Mouse (Mus musculus) hindbrain, embryonic 11.5 days (tissue): ENCODE measurements around the gene Psmc4. TPM values are rescaled to one million over a fixed set of nuclear protein-coding genes. Genes with fewer than 3 reads are reported as not detected.
A peak's percentile ranks its signal among the peaks of the same experiment; 100 is the strongest.

Experiments
- ATAC-seq: fragments of 200-750 bp; cut with Nextera tagmentation; 2 replicates; pipeline ENCODE4 v1.8.0; 2017; ENCODE audit warnings: mild to moderate bottlenecking, moderate TSS enrichment, moderate library complexity; ENCODE audit not compliant: low FRiP score
- DNase-seq: peaks from one replicate; pipeline ENCODE4 v3.0.0-alpha.2; 2015; ENCODE audit warnings: low spot score
- H3K27ac ChIP-seq: fragments of 300-500 bp; sonication (generic); 2 replicates; pipeline ENCODE4 v1.5.1; 2014; ENCODE audit warnings: mild to moderate bottlenecking, low read depth, low read length
- H3K27me3 ChIP-seq: fragments of 300-500 bp; sonication (generic); 2 replicates; pipeline ENCODE4 v1.6.1; 2014; ENCODE audit warnings: mild to moderate bottlenecking, low read length, moderate library complexity, mixed read lengths; ENCODE audit not compliant: control insufficient read depth, insufficient read depth
- H3K36me3 ChIP-seq: fragments of 300-500 bp; sonication (generic); 2 replicates; pipeline ENCODE4 v1.6.1; 2014; ENCODE audit warnings: mild to moderate bottlenecking, low read length, moderate library complexity, mixed read lengths; ENCODE audit not compliant: control insufficient read depth, insufficient read depth
- H3K4me1 ChIP-seq: fragments of 300-500 bp; sonication (generic); replicated peaks from 2 replicates; pipeline ENCODE4 v1.6.1; 2014; ENCODE audit warnings: low read length, mixed read lengths; ENCODE audit not compliant: control insufficient read depth, insufficient read depth
- H3K4me2 ChIP-seq: fragments of 300-500 bp; sonication (generic); replicated peaks from 2 replicates; pipeline ENCODE4 v1.6.1; 2014; ENCODE audit warnings: mild to moderate bottlenecking, low read depth, low read length
- H3K4me3 ChIP-seq: fragments of 300-500 bp; sonication (generic); 2 replicates; pipeline ENCODE4 v1.5.1; 2014; ENCODE audit warnings: low read depth, low read length
- H3K9ac ChIP-seq: fragments of 300-500 bp; sonication (generic); 2 replicates; pipeline ENCODE4 v1.6.1; 2014; ENCODE audit warnings: low read depth, low read length
- H3K9me3 ChIP-seq: fragments of 300-500 bp; sonication (generic); 2 replicates; pipeline ENCODE4 v1.6.1; 2016; ENCODE audit warnings: low read length; ENCODE audit not compliant: control insufficient read depth
- WGBS: fragments of 180-500 bp; shearing (Covaris S2); extraction: QIAGEN DNeasy Blood & Tissue Kit; methylation state at CpG from one replicate; pipeline ENCODE4 v1.1.7; 2014; 5-methylcytosine and 5-hydroxymethylcytosine counted together
- polyA plus RNA-seq: library from polyadenylated mRNA; unstranded; fragments of >200 nt; fragmentation: Nextera tagmentation; extraction: Ambion mirVana; gene quantifications from 2 replicates; pipeline ENCODE4 v1.2.1, GENCODE M21; 2014

Gene Psmc4
- polyA plus RNA-seq = 415 and 426 TPM in 2 replicates

DNA sequence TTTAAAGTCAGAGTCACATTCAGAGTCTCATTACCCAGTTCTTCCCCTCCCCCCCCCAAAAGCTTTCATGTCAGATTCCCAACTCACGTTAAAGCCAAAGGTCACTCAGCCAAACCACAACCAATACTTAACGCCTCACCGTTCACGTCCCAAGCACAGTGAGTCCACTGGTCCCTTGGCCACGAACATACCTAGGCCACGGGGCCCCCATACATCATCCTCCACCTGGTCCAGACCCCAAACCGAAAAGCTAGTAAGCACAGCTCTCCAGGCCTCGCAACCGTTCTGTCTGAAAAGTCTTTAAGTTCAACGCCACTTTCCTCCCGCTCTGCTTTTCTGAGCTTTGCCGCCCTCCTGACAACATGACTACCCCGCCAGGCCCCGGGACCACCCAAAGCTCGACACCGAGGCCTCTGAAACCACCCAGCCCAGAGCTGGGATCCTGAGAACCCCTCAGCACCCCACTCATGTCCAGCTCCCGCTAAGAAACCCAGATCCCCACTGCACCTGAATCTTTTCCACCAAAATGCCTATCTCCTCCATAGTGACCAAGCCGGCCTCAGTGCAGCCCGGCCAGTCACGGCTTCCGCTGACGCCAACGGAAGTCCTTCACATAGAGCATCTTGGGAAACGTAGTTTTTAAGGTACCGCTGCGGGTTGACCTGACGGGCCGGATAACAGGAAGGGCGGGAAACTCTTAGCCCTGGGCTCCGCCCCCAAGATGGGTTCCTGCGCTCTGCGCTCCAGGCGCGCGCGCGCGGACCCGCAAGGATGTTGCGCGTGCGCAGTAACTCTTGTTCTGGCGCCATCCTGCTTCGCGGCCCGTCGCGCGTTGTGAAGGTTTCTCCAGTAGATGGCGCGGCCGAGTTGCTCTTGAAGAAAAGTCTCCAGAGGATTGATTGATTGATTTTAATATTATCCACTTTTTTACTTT, at the start of gene Psmc4:
Psmc4 (minus strand) TSS at position 626 of the 934 bp plus-strand sequence.
- peak within 1 kb of the TSS; percentile 60 for H3K4me2 ChIP-seq
- H3K4me1 ChIP-seq = peaks cover 3% of the 10 kb centered on the region; the same call in 1 of the 2 replicates
- under 1% methylated on average over 52 of the region's 52 CpGs for WGBS
- peak within 1 kb of the TSS; percentile 73 for H3K4me3 ChIP-seq
- H3K9ac ChIP-seq = peak within 1 kb of the TSS; percentile 61
- DNase-seq = peak; percentile 100
- peaks cover 7% of the 10 kb centered on the region for H3K36me3 ChIP-seq
- H3K27ac ChIP-seq = no peak within 1 kb of the TSS
- H3K9me3 ChIP-seq = no peaks in the 10 kb centered on the region
- ATAC-seq = peak; percentile 98
- H3K27me3 ChIP-seq = no peaks in the 10 kb centered on the region

DNA sequence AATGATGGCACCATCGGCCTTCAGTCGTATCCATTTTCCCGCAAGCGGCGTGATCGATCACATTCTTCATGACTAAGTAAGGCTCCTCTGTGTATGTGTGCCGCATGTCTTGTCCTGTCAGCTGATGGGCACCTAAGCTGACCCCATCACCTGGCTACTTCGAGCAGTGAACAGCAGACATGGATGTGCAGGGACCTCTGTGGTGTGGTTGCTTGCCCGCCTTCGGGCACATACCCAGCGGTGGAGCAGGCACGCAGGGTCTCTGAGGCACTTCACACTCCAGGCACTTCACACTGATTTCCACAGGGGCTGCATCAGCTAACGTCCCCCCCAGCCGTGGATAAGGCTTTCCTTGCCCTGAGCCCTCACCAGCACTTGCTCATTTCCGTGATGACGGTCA, 49.2 kb upstream of the Psmc4 start:
- no peak overlapping the region for H3K4me3 ChIP-seq
- 92% methylated on average over 16 of the region's 16 CpGs for WGBS
- DNase-seq = no peak
- no peak overlapping the region for H3K9ac ChIP-seq
- H3K4me1 ChIP-seq = no peaks in the 10 kb centered on the region
- H3K9me3 ChIP-seq = peaks cover 4% of the 10 kb centered on the region; the same call in 1 of the 2 replicates
- H3K27me3 ChIP-seq = no peaks in the 10 kb centered on the region
- H3K27ac ChIP-seq = no peak overlapping the region
- no peak for ATAC-seq
- H3K4me2 ChIP-seq = no peak overlapping the region
- H3K36me3 ChIP-seq = no peaks in the 10 kb centered on the region

GRCm38 (mm10) chr7:28093541-28093940, 43.6 kb upstream of the Psmc4 start:
- no peaks in the 10 kb centered on the region for H3K9me3 ChIP-seq
- no peaks in the 10 kb centered on the region for H3K27me3 ChIP-seq
- H3K9ac ChIP-seq = no peak overlapping the region
- no peaks in the 10 kb centered on the region for H3K36me3 ChIP-seq
- H3K27ac ChIP-seq = no peak overlapping the region
- DNase-seq = no peak
- no peaks in the 10 kb centered on the region for H3K4me1 ChIP-seq
- no peak overlapping the region for H3K4me3 ChIP-seq
- WGBS = 34% methylated on average over 11 of the region's 11 CpGs
- no peak for ATAC-seq
- H3K4me2 ChIP-seq = no peak overlapping the region

DNA sequence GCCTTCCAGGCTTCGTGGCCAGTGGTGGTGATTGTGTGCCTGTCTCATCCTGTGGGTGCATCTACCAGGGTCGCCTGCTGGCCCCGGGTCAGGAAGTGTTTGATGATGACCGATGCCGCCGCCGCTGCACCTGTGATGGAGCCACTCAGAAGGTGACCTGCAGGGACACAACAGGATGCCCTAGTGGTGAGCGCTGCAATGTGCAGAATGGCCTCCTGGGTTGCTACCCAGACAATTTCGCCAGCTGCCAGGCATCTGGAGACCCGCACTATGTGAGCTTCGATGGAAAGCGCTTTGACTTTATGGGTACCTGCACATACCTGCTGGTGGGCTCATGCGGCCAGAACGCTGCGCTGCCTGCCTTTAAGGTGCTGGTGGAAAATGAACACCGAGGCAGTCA, 36.3 kb upstream of the Psmc4 start:
- ATAC-seq (no peak), DNase-seq (no peak)
- H3K4me3 ChIP-seq = no peak overlapping the region
- H3K36me3 ChIP-seq = no peaks in the 10 kb centered on the region
- H3K27ac ChIP-seq = no peak overlapping the region
- no peaks in the 10 kb centered on the region for H3K27me3 ChIP-seq
- no peaks in the 10 kb centered on the region for H3K9me3 ChIP-seq
- no peak overlapping the region for H3K9ac ChIP-seq
- no peak overlapping the region for H3K4me2 ChIP-seq
- WGBS = 82% methylated on average over 16 of the region's 16 CpGs
- H3K4me1 ChIP-seq = no peaks in the 10 kb centered on the region

GRCm38 (mm10) chr7:28084215-28084614, 34.3 kb upstream of the Psmc4 start:
- 84% methylated on average over 7 of the region's 7 CpGs for WGBS
- H3K4me3 ChIP-seq = no peak overlapping the region
- ATAC-seq (no peak), DNase-seq (no peak)
- no peaks in the 10 kb centered on the region for H3K27me3 ChIP-seq
- no peaks in the 10 kb centered on the region for H3K9me3 ChIP-seq
- H3K36me3 ChIP-seq = no peaks in the 10 kb centered on the region
- H3K9ac ChIP-seq = no peak overlapping the region
- H3K4me1 ChIP-seq = no peaks in the 10 kb centered on the region
- H3K4me2 ChIP-seq = no peak overlapping the region
- H3K27ac ChIP-seq = no peak overlapping the region

GRCm38 (mm10) chr7:28070531-28071298, 20.8 kb upstream of the Psmc4 start, which contains the start of gene Fcgbp:
Gene Fcgbp, plus strand, starts transcription at chr7:28071236.
- no peak within 1 kb of the TSS for H3K4me2 ChIP-seq
- no peaks in the 10 kb centered on the region for H3K27me3 ChIP-seq
- 86% methylated on average over 21 of the region's 21 CpGs for WGBS
- ATAC-seq (no peak), DNase-seq (no peak)
- no peaks in the 10 kb centered on the region for H3K4me1 ChIP-seq
- H3K9me3 ChIP-seq = no peaks in the 10 kb centered on the region
- H3K4me3 ChIP-seq = no peak within 1 kb of the TSS
- H3K36me3 ChIP-seq = no peaks in the 10 kb centered on the region
- no peak within 1 kb of the TSS for H3K9ac ChIP-seq
- no peak within 1 kb of the TSS for H3K27ac ChIP-seq

DNA sequence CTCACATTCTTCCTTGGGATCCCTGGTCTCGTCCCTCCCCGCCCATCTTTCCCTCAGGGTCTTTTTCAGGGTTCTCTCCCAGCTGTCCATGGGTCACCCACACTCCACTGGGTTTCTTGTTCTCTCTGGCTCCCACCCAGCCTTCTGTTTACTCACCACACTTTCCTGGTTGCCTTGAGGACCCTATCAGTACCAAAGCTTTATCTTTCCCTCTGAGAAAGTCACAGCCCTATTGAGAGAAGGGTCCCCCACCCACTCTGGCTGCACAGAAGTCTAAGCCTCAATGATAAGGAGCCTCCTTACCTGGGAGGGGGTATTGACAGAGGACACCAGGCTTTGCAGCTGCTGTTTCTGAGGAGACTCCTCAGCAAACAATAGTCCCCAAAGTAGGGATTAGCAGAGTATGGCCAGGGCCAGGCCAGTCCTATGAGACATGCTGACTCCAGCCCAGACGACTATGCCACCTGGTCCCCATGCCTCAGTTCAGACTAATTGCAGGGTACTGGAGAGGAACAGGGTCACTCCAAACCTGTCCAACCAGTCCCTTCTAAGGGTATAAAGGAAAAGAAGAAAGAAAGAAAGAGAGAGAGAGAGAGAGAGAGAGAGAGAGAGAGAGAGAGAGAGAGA, 19.8 kb upstream of the Psmc4 start:
- no peak overlapping the region for H3K27ac ChIP-seq
- no peak for DNase-seq

DNA sequence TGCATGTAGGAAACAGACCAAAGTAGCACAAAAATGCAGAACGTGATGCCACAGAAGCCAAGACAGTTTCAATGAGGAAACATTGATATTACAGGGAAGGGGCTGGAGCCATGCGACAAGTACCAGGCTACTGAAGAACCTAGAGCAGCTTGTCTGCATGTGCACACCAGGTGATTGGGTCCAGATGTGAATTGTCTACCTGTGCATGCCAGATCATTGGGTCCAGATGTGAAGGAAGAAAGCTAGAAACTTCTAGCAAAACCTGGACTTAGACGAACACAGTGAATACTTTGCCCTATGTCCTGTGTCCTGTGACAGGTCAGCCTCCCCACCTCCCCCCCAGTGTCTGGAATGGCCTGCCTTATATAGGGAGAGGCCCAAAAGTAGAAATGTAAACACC, 18.8 kb upstream of the Psmc4 start:
- no peak overlapping the region for H3K9ac ChIP-seq
- no peak overlapping the region for H3K4me2 ChIP-seq
- H3K4me1 ChIP-seq = no peaks in the 10 kb centered on the region
- no peaks in the 10 kb centered on the region for H3K9me3 ChIP-seq
- no peak for DNase-seq
- ATAC-seq = no peak
- H3K36me3 ChIP-seq = no peaks in the 10 kb centered on the region
- H3K27me3 ChIP-seq = no peaks in the 10 kb centered on the region
- 78% methylated on average over 3 of the region's 3 CpGs for WGBS
- no peak overlapping the region for H3K4me3 ChIP-seq
- no peak overlapping the region for H3K27ac ChIP-seq

More for the DNA sequence above, 19.8 kb upstream of the Psmc4 start:
- no peaks in the 10 kb centered on the region for H3K27me3 ChIP-seq
- H3K36me3 ChIP-seq = no peaks in the 10 kb centered on the region
- ATAC-seq = no peak
- H3K4me3 ChIP-seq = no peak overlapping the region
- no peaks in the 10 kb centered on the region for H3K4me1 ChIP-seq
- H3K4me2 ChIP-seq = no peak overlapping the region
- H3K9me3 ChIP-seq = no peaks in the 10 kb centered on the region
- no peak overlapping the region for H3K9ac ChIP-seq
- 63% methylated on average over 3 of the region's 3 CpGs for WGBS
